Mouse (Mus musculus) limb, embryonic 12.5 days (tissue): Measurements from ENCODE around the gene Olig3. TPM values are rescaled to one million over a fixed set of nuclear protein-coding genes. Genes with fewer than 3 reads are reported as not detected.
"Not testable (repeated sequence)": the region's sequence is repeated elsewhere in the genome, so short reads cannot be mapped to it uniquely, and the experiment has no call there.

Experiments used
- ATAC-seq: fragments of 200-750 bp; cut with Nextera tagmentation; 2 replicates; pipeline ENCODE4 v1.8.0; 2017; ENCODE audit warnings: low read depth, moderate TSS enrichment; ENCODE audit not compliant: insufficient number of reproducible peaks, insufficient read depth, low FRiP score, low TSS enrichment
- H3K27ac ChIP-seq: fragments of 300-500 bp; sonication (generic); 2 replicates; pipeline ENCODE4 v1.5.1; 2016; ENCODE audit warnings: mild to moderate bottlenecking, moderate library complexity
- H3K27me3 ChIP-seq: fragments of 300-500 bp; sonication (generic); 2 replicates; pipeline ENCODE4 v1.6.1; 2016; ENCODE audit warnings: mild to moderate bottlenecking, moderate library complexity
- H3K36me3 ChIP-seq: fragments of 300-500 bp; sonication (generic); 2 replicates; pipeline ENCODE4 v1.6.1; 2016; ENCODE audit warnings: mild to moderate bottlenecking, moderate library complexity
- H3K4me1 ChIP-seq: fragments of 300-500 bp; sonication (generic); replicated peaks from 2 replicates; pipeline ENCODE4 v1.6.1; 2016
- H3K4me2 ChIP-seq: fragments of 300-500 bp; sonication (generic); 2 replicates; pipeline ENCODE4 v1.6.1; 2016; ENCODE audit warnings: mild to moderate bottlenecking, moderate library complexity
- H3K4me3 ChIP-seq: fragments of 300-500 bp; sonication (generic); replicated peaks from 2 replicates; pipeline ENCODE4 v1.5.1; 2016; ENCODE audit warnings: mild to moderate bottlenecking
- H3K9ac ChIP-seq: fragments of 300-500 bp; sonication (generic); replicated peaks from 2 replicates; pipeline ENCODE4 v1.6.1; 2016; ENCODE audit warnings: mild to moderate bottlenecking, moderate library complexity
- H3K9me3 ChIP-seq: fragments of 300-500 bp; sonication (generic); 2 replicates; pipeline ENCODE4 v1.6.1; 2016; ENCODE audit warnings: mild to moderate bottlenecking, moderate library complexity
- WGBS: fragments of 180-500 bp; shearing (Covaris S2); methylation state at CpG from one replicate; pipeline ENCODE4 v1.1.7; 2016; 5-methylcytosine and 5-hydroxymethylcytosine counted together
- polyA plus RNA-seq: library from polyadenylated mRNA; unstranded; fragments of >200 nt; fragmentation: Nextera tagmentation; extraction: Ambion mirVana; gene quantifications from 2 replicates; pipeline ENCODE4 v1.2.1, GENCODE M21; 2016

The Olig3 gene
- polyA plus RNA-seq, 1 experiment from 2014 or later = not detected

- peak overlapping the region; percentile 17 for H3K4me3 ChIP-seq
- no peaks in the 10 kb centered on the region for H3K9me3 ChIP-seq
These were observed 6.5 kb downstream of the Olig3 start for GRCm38 (mm10) chr10:19362861-19363260.

DNA sequence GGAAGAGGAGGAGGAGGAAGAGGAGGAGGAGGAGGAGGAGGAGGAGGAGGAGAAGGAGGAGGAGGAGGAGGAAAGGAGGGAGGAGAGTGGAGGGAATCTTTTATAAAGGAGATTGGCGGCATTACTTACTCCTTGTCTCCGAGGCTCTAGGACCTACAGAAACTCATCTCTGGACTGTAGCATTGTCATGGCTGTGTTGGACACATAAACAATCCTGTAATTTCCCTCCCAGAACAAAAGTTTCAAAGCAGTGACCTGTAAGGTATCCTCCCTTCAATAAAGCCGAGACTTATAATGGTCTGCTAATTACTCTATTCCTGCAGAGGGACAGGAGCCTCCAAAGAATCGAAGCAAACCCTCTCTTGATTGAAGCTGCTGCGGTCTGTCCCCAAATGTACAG lies 7.0 kb downstream of the Olig3 start:
- Histone ChIP-seq H3K4me3 (no peak overlapping the region), H3K9me3 (no peaks in the 10 kb centered on the region), H3K36me3 (no peaks in the 10 kb centered on the region), H3K4me1 (0 out of 2 replicates have a peak, but pooled peaks cover 9% of the 10 kb centered on the region), H3K9ac (no peak overlapping the region), H3K27ac (no peak overlapping the region), H3K27me3 (peaks cover 75% of the 10 kb centered on the region), H3K4me2 (peak overlapping the region; percentile 40; the same call in 1 of the 2 replicates)
- WGBS = 2% methylated on average over 5 of the region's 5 CpGs
- ATAC-seq = no peak

More at GRCm38 (mm10) chr10:19362861-19363260, 6.5 kb downstream of the Olig3 start:
- H3K4me1 ChIP-seq = 0 out of 2 replicates have a peak, but pooled peaks cover 9% of the 10 kb centered on the region
- WGBS = under 1% methylated on average over 17 of the region's 17 CpGs
- peaks cover 80% of the 10 kb centered on the region for H3K27me3 ChIP-seq
- H3K36me3 ChIP-seq = no peaks in the 10 kb centered on the region
- H3K9ac ChIP-seq = no peak overlapping the region
- H3K27ac ChIP-seq = no peak overlapping the region
- no peak for ATAC-seq
- peak overlapping the region; percentile 40 for H3K4me2 ChIP-seq

GRCm38 (mm10) chr10:19369143-19369542 lies 12.8 kb downstream of the Olig3 start:
- Histone ChIP-seq H3K9ac (no peak overlapping the region), H3K27ac (no peak overlapping the region), H3K4me1 (no peaks in the 10 kb centered on the region), H3K27me3 (peaks cover 20% of the 10 kb centered on the region), H3K9me3 (no peaks in the 10 kb centered on the region), H3K4me2 (no peak overlapping the region), H3K36me3 (no peaks in the 10 kb centered on the region), H3K4me3 (no peak overlapping the region)
- ATAC-seq = no peak
- 82% methylated on average over 9 of the region's 9 CpGs for WGBS

DNA sequence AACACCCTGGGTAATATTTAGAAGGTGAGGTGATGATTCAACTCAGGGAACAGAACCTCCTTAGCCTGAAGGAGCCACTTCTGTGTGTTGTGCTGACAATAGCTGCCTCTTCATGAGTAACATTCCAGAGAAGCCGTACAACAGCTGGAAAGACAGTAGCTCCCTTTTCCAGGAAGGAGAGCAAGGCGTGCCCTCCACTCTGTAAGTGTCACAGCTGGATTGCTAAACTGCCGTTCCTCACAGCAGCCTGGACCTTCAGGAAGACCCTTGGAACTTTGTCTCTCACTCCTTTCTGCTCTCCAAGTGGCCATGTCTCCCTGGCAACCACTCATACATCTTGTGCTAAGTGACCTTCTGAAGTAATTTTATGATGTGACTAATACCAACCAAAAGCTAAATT lies 13.8 kb downstream of the Olig3 start:
- Histone ChIP-seq H3K27me3 (peaks cover 10% of the 10 kb centered on the region), H3K4me2 (no peak overlapping the region), H3K36me3 (no peaks in the 10 kb centered on the region), H3K4me1 (no peaks in the 10 kb centered on the region), H3K9ac (no peak overlapping the region), H3K27ac (no peak overlapping the region), H3K9me3 (no peaks in the 10 kb centered on the region), H3K4me3 (no peak overlapping the region)
- ATAC-seq = no peak
- WGBS = 63% methylated on average over 3 of the region's 3 CpGs

GRCm38 (mm10) chr10:19372263-19372662 lies 15.9 kb downstream of the Olig3 start:
- no peak overlapping the region for H3K4me3 ChIP-seq
- H3K4me1 ChIP-seq = no peaks in the 10 kb centered on the region
- WGBS = 48% methylated on average over 5 of the region's 5 CpGs
- no peaks in the 10 kb centered on the region for H3K9me3 ChIP-seq
- H3K27ac ChIP-seq = no peak overlapping the region
- H3K9ac ChIP-seq = no peak overlapping the region
- H3K36me3 ChIP-seq = no peaks in the 10 kb centered on the region
- no peak for ATAC-seq
- no peak overlapping the region for H3K4me2 ChIP-seq
- H3K27me3 ChIP-seq = no peaks in the 10 kb centered on the region

DNA sequence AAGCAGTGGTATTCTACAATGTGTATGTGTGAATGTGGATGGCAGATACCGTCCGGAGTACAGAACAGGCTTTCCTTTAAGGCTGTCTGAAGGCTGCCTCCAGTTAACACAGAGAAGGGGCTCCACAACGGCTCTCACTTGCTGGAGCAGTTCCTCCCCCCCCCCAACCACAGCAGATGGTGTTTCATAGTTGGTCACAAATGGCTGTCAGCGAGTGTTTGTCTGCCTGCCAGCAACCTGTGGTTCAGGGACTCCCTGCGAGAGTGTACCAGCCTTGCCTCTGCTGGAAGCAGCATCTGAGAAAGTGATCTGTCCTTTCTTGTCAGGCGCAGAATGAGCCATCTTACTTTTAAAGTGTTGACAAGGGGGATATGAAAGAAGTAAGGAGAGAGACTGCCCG lies 17.5 kb downstream of the Olig3 start:
- Histone ChIP-seq H3K27ac (no peak overlapping the region), H3K9ac (no peak overlapping the region), H3K4me1 (no peaks in the 10 kb centered on the region), H3K27me3 (no peaks in the 10 kb centered on the region), H3K4me2 (no peak overlapping the region), H3K4me3 (no peak overlapping the region), H3K36me3 (no peaks in the 10 kb centered on the region), H3K9me3 (no peaks in the 10 kb centered on the region)
- 51% methylated on average over 7 of the region's 7 CpGs for WGBS
- ATAC-seq = no peak

GRCm38 (mm10) chr10:19374311-19374710 lies 18.0 kb downstream of the Olig3 start:
- Histone ChIP-seq H3K4me3 (no peak overlapping the region), H3K27ac (no peak overlapping the region), H3K9ac (no peak overlapping the region), H3K4me2 (no peak overlapping the region), H3K36me3 (no peaks in the 10 kb centered on the region), H3K9me3 (peaks cover 5% of the 10 kb centered on the region), H3K27me3 (no peaks in the 10 kb centered on the region), H3K4me1 (no peaks in the 10 kb centered on the region)
- WGBS = 74% methylated on average over 3 of the region's 3 CpGs
- no peak for ATAC-seq

DNA sequence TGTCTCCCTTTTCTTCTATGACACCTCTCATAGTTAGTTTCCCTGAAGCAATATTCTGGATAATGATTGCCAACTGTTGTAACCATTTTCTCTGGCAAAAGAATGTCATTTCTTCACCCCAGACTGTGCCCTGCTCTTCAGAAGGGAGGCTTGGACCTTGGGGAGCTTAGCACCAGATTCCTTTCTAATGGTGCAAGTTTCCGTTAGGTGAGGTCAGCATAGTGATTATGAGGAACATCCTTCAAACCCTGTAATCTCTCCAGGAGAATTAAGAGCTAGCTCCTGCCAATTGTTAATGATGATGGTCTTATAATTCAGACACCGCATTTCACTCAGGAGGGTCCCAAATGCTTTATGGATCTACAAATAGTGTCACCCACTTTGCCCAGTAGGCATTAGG lies 19.5 kb downstream of the Olig3 start:
- H3K9ac ChIP-seq = no peak overlapping the region

DNA sequence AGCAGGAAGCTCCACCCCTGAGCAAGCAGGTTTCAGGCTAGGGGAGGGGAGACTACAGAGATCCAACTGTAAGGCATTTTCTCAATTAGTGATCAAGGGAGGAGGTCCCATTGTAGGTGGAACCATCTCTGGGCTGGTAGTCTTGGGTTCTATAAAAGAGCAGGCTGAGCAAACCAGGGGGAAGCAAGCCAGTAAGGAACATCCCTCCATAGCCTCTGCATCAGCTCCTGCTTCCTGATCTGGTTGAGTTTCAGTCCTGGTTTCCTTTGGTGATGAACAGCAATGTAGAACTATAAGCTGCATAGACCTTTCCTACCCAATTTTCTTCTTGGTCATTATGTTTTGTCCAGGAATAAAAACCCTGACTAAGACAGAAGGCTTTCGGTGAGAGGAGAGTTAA lies 24.6 kb downstream of the Olig3 start:
- H3K9me3 ChIP-seq = peaks cover 11% of the 10 kb centered on the region
- 96% methylated on average over 1 of the region's 1 CpGs for WGBS
- ATAC-seq = not testable (repeated sequence)

More for the DNA sequence above, 19.5 kb downstream of the Olig3 start:
- WGBS = 88% methylated on average over 2 of the region's 2 CpGs
- no peak for ATAC-seq
- Histone ChIP-seq H3K4me3 (no peak overlapping the region), H3K27ac (no peak overlapping the region), H3K4me2 (no peak overlapping the region), H3K9me3 (peaks cover 9% of the 10 kb centered on the region), H3K36me3 (no peaks in the 10 kb centered on the region), H3K4me1 (no peaks in the 10 kb centered on the region), H3K27me3 (no peaks in the 10 kb centered on the region)

DNA sequence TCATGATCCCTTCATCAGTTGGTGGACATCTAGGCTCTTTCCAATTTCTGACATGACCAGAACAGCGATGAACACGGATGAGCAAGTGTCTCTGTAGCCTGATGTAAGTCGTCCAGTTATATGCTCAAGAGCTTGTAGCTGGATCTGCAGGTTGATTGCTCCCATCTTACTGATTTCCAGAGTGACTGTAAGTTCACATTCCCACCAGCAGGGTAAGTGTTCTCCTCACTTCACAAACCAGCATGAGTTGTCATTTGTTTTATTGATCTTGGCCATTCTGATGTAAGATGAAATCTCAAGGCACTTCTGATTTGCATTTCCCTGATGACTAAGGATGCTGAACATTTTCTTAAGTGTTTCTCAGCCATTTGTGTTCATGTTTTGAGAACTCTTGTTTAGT lies 27.8 kb downstream of the Olig3 start:
- no peak for ATAC-seq

More for the DNA sequence above, 24.6 kb downstream of the Olig3 start:
- not testable (repeated sequence) for H3K27me3 ChIP-seq, H3K4me2 ChIP-seq, H3K9ac ChIP-seq, H3K36me3 ChIP-seq, H3K4me3 ChIP-seq, H3K4me1 ChIP-seq, H3K27ac ChIP-seq

DNA sequence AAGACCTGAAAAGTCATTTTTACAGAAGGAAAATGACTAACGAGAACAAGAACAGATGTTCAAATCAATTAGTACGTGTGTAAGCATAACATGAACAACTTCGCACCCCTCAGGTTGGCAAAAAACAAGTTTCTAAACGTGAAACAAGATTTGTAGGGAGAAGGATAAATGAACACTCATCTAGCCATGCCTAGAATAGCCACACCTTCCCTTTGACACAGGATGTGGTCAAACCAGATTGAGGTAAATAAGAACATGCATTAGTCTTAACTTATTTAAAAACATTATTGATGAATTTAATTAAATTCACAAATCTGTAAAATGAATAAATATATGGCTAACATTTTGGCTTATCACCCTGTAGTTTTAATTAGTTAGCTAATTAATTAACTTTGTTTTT lies 35.5 kb downstream of the Olig3 start:
- H3K27ac ChIP-seq = no peak overlapping the region
- ATAC-seq = no peak
- H3K9me3 ChIP-seq = no peaks in the 10 kb centered on the region
- H3K36me3 ChIP-seq = no peaks in the 10 kb centered on the region
- 76% methylated on average over 4 of the region's 4 CpGs for WGBS
- no peaks in the 10 kb centered on the region for H3K27me3 ChIP-seq
- no peak overlapping the region for H3K4me2 ChIP-seq
- no peaks in the 10 kb centered on the region for H3K4me1 ChIP-seq
- no peak overlapping the region for H3K4me3 ChIP-seq
- H3K9ac ChIP-seq = no peak overlapping the region

More for the DNA sequence above, 27.8 kb downstream of the Olig3 start:
- Histone ChIP-seq H3K36me3 (no peaks in the 10 kb centered on the region), H3K4me3 (no peak overlapping the region), H3K4me2 (no peak overlapping the region), H3K9ac (no peak overlapping the region), H3K27ac (no peak overlapping the region), H3K27me3 (no peaks in the 10 kb centered on the region), H3K4me1 (no peaks in the 10 kb centered on the region), H3K9me3 (peaks cover 8% of the 10 kb centered on the region; the same call in 1 of the 2 replicates)
- WGBS = 80% methylated on average over 3 of the region's 3 CpGs

GRCm38 (mm10) chr10:19396485-19397137 lies 40.3 kb downstream of the Olig3 start:
- H3K36me3 ChIP-seq = no peaks in the 10 kb centered on the region
- peaks cover 6% of the 10 kb centered on the region; the same call in 1 of the 2 replicates for H3K27me3 ChIP-seq
- H3K27ac ChIP-seq = no peak overlapping the region
- ATAC-seq = no peak
- no peak overlapping the region for H3K4me2 ChIP-seq
- H3K9me3 ChIP-seq = no peaks in the 10 kb centered on the region
- H3K4me3 ChIP-seq = no peak overlapping the region
- WGBS = 52% methylated on average over 9 of the region's 9 CpGs
- H3K9ac ChIP-seq = no peak overlapping the region
- H3K4me1 ChIP-seq = 0 out of 2 replicates have a peak, but pooled peaks cover 7% of the 10 kb centered on the region
